Mouse (Mus musculus): ENCODE results near the gene 4930426L09Rik. TPM values are rescaled to one million over a fixed set of nuclear protein-coding genes. Genes with fewer than 3 reads are reported as not detected.

The 4930426L09Rik gene
- polyA plus RNA-seq, 1 experiment = not detected

DNA sequence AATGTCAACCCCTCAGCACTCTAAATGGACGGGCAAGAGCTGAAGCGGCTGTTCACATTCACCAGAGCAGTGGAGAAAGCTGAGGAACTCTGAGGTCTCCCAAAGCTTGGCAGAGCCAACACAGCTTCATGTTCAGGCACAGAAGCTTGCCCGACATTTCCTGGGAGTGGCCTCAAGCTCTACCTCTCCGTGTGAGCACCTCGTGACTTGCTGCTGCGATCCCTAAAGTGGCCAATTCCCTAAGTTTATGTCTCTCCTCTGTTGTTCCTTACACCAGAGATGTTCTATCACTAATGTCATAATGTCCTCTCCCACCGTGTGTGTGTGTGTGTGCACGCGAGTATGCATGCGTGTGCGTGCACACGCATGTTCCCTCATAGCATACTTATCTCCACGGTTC is 42.5 kb upstream of the 4930426L09Rik start:
- Histone ChIP-seq H3K4me3 (ENCODE audit: low read depth, low read length) (no peak overlapping the region), H3K9me3 (replicated peaks; ENCODE audit: control insufficient read depth, insufficient read depth, low read length, poor library complexity, severe bottlenecking) (no peaks in the 10 kb centered on the region), H3K27ac (ENCODE audit: insufficient read depth, low read length) (no peak overlapping the region), H3K9ac (ENCODE audit: low read depth, poor library complexity, severe bottlenecking) (no peak overlapping the region), H3K27me3 (ENCODE audit: control insufficient read depth, insufficient read depth, low read length, poor library complexity, severe bottlenecking) (no peaks in the 10 kb centered on the region), H3K4me1 (ENCODE audit: control insufficient read depth, insufficient read depth, low read length) (no peaks in the 10 kb centered on the region), H3K36me3 (ENCODE audit: control insufficient read depth, insufficient read depth, low read length, poor library complexity, severe bottlenecking) (no peaks in the 10 kb centered on the region)
- no peak for TF ChIP-seq CTCF (IDR thresholded peaks at IDR 0.05; ENCODE audit: low read depth, low read length)
- no peak for TF ChIP-seq EP300 (IDR thresholded peaks at IDR 0.05; ENCODE audit: insufficient read depth, low read depth, low read length)
- TF ChIP-seq POLR2A (IDR thresholded peaks at IDR 0.05; ENCODE audit: insufficient read depth, low read length) = no peak

GRCm38 (mm10) chr2:18956424-18956823 is 41.7 kb upstream of the 4930426L09Rik start:
- TF ChIP-seq CTCF (IDR thresholded peaks at IDR 0.05; ENCODE audit: low read depth, low read length) (no peak), EP300 (IDR thresholded peaks at IDR 0.05; ENCODE audit: insufficient read depth, low read depth, low read length) (no peak), POLR2A (IDR thresholded peaks at IDR 0.05; ENCODE audit: insufficient read depth, low read length) (no peak)
- Histone ChIP-seq H3K4me3 (ENCODE audit: low read depth, low read length) (no peak overlapping the region), H3K27me3 (ENCODE audit: control insufficient read depth, insufficient read depth, low read length, poor library complexity, severe bottlenecking) (no peaks in the 10 kb centered on the region), H3K27ac (ENCODE audit: insufficient read depth, low read length) (no peak overlapping the region), H3K9me3 (replicated peaks; ENCODE audit: control insufficient read depth, insufficient read depth, low read length, poor library complexity, severe bottlenecking) (no peaks in the 10 kb centered on the region), H3K9ac (ENCODE audit: low read depth, poor library complexity, severe bottlenecking) (no peak overlapping the region), H3K4me1 (ENCODE audit: control insufficient read depth, insufficient read depth, low read length) (no peaks in the 10 kb centered on the region), H3K36me3 (ENCODE audit: control insufficient read depth, insufficient read depth, low read length, poor library complexity, severe bottlenecking) (no peaks in the 10 kb centered on the region)

- Histone ChIP-seq H3K27me3 (ENCODE audit: control insufficient read depth, insufficient read depth, low read length, poor library complexity, severe bottlenecking) (no peaks in the 10 kb centered on the region), H3K27ac (ENCODE audit: insufficient read depth, low read length) (no peak overlapping the region), H3K4me3 (ENCODE audit: low read depth, low read length) (no peak overlapping the region), H3K9me3 (replicated peaks; ENCODE audit: control insufficient read depth, insufficient read depth, low read length, poor library complexity, severe bottlenecking) (no peaks in the 10 kb centered on the region), H3K9ac (ENCODE audit: low read depth, poor library complexity, severe bottlenecking) (no peak overlapping the region), H3K36me3 (ENCODE audit: control insufficient read depth, insufficient read depth, low read length, poor library complexity, severe bottlenecking) (no peaks in the 10 kb centered on the region), H3K4me1 (ENCODE audit: control insufficient read depth, insufficient read depth, low read length) (no peaks in the 10 kb centered on the region)
- no peak for TF ChIP-seq CTCF (IDR thresholded peaks at IDR 0.05; ENCODE audit: low read depth, low read length)
- no peak for TF ChIP-seq POLR2A (IDR thresholded peaks at IDR 0.05; ENCODE audit: insufficient read depth, low read length)
- TF ChIP-seq EP300 (IDR thresholded peaks at IDR 0.05; ENCODE audit: insufficient read depth, low read depth, low read length) = no peak
Observed at GRCm38 (mm10) chr2:18956945-18957344, 41.2 kb upstream of the 4930426L09Rik start.

DNA sequence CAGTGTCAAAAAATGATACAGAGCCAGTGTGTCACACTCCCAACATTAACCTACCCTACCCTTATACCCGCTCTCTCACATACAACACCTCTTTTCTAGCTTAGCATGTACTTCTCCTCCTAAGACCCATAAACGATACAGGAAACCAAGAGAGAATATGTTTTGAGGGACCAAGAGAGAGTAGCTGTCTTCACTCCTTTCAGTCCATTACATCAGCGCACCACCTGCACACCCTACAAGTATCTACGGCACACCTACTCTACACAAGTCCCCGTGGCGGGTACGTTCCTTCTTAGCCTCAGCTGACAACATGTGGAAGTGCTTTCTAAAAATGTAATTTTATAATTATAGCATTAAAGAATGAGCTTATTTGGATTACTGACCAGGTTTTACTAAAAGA is 40.7 kb upstream of the 4930426L09Rik start:
- Histone ChIP-seq H3K4me3 (ENCODE audit: low read depth, low read length) (no peak overlapping the region), H3K4me1 (ENCODE audit: control insufficient read depth, insufficient read depth, low read length) (no peaks in the 10 kb centered on the region), H3K9ac (ENCODE audit: low read depth, poor library complexity, severe bottlenecking) (no peak overlapping the region), H3K27ac (ENCODE audit: insufficient read depth, low read length) (no peak overlapping the region), H3K36me3 (ENCODE audit: control insufficient read depth, insufficient read depth, low read length, poor library complexity, severe bottlenecking) (no peaks in the 10 kb centered on the region), H3K9me3 (replicated peaks; ENCODE audit: control insufficient read depth, insufficient read depth, low read length, poor library complexity, severe bottlenecking) (no peaks in the 10 kb centered on the region), H3K27me3 (ENCODE audit: control insufficient read depth, insufficient read depth, low read length, poor library complexity, severe bottlenecking) (no peaks in the 10 kb centered on the region)
- no peak for TF ChIP-seq EP300 (IDR thresholded peaks at IDR 0.05; ENCODE audit: insufficient read depth, low read depth, low read length)
- TF ChIP-seq POLR2A (IDR thresholded peaks at IDR 0.05; ENCODE audit: insufficient read depth, low read length) = no peak
- no peak for TF ChIP-seq CTCF (IDR thresholded peaks at IDR 0.05; ENCODE audit: low read depth, low read length)

GRCm38 (mm10) chr2:18958044-18958443 is 40.1 kb upstream of the 4930426L09Rik start:
- no peak overlapping the region for H3K4me3 ChIP-seq (ENCODE audit: low read depth, low read length)
- H3K9me3 ChIP-seq (replicated peaks; ENCODE audit: control insufficient read depth, insufficient read depth, low read length, poor library complexity, severe bottlenecking) = no peaks in the 10 kb centered on the region
- H3K4me1 ChIP-seq (ENCODE audit: control insufficient read depth, insufficient read depth, low read length) = no peaks in the 10 kb centered on the region

DNA sequence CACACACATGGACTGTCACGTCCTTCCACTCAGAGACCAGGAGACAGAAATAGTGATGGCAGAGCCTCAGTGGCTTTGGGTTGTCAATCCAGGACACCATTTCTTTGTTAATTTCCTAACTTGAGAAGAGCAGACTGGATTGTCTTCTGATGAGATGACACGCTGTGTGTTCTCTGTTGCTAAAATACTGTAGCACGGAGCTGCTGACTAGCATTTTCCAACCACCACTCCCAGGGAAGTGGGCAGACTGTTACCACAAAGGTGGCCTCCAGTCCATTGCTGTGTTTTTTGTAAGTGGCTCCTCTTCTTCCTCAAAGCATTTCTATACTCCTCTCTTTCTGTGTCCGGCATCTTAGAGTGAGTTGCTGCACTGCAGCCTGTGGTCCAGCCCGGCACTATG is 39.6 kb upstream of the 4930426L09Rik start:
- TF ChIP-seq POLR2A (IDR thresholded peaks at IDR 0.05; ENCODE audit: insufficient read depth, low read length) (no peak), CTCF (IDR thresholded peaks at IDR 0.05; ENCODE audit: low read depth, low read length) (no peak), EP300 (IDR thresholded peaks at IDR 0.05; ENCODE audit: insufficient read depth, low read depth, low read length) (no peak)
- Histone ChIP-seq H3K4me1 (ENCODE audit: control insufficient read depth, insufficient read depth, low read length) (no peaks in the 10 kb centered on the region), H3K36me3 (ENCODE audit: control insufficient read depth, insufficient read depth, low read length, poor library complexity, severe bottlenecking) (no peaks in the 10 kb centered on the region), H3K9me3 (replicated peaks; ENCODE audit: control insufficient read depth, insufficient read depth, low read length, poor library complexity, severe bottlenecking) (no peaks in the 10 kb centered on the region), H3K27me3 (ENCODE audit: control insufficient read depth, insufficient read depth, low read length, poor library complexity, severe bottlenecking) (no peaks in the 10 kb centered on the region), H3K27ac (ENCODE audit: insufficient read depth, low read length) (no peak overlapping the region), H3K9ac (ENCODE audit: low read depth, poor library complexity, severe bottlenecking) (no peak overlapping the region), H3K4me3 (ENCODE audit: low read depth, low read length) (no peak overlapping the region)

More at GRCm38 (mm10) chr2:18958044-18958443, 40.1 kb upstream of the 4930426L09Rik start:
- Histone ChIP-seq H3K27ac (ENCODE audit: insufficient read depth, low read length) (no peak overlapping the region), H3K9ac (ENCODE audit: low read depth, poor library complexity, severe bottlenecking) (no peak overlapping the region), H3K36me3 (ENCODE audit: control insufficient read depth, insufficient read depth, low read length, poor library complexity, severe bottlenecking) (no peaks in the 10 kb centered on the region), H3K27me3 (ENCODE audit: control insufficient read depth, insufficient read depth, low read length, poor library complexity, severe bottlenecking) (no peaks in the 10 kb centered on the region)
- no peak for TF ChIP-seq CTCF (IDR thresholded peaks at IDR 0.05; ENCODE audit: low read depth, low read length)
- TF ChIP-seq EP300 (IDR thresholded peaks at IDR 0.05; ENCODE audit: insufficient read depth, low read depth, low read length) = no peak
- TF ChIP-seq POLR2A (IDR thresholded peaks at IDR 0.05; ENCODE audit: insufficient read depth, low read length) = no peak

Measured in ES-Bruce4 (cell line).